In genomic region chr17:89737418-89737817, GRCm38 (mm10) we compare ENCODE assay signal across 24 mouse cellular contexts.
DNase-seq lines count a peak whose midpoint lies in the region; ATAC-seq and TF ChIP-seq lines count a peak whose summit lies in the region.
"Had no signal": no experiment of that assay in that cellular context is flagged by ENCODE, and none has a peak within 500 bp of the region (broad histone marks: within the 10 kb centered on the region; RNA-seq: fewer than 3 reads in every experiment).

No protein-coding gene starts in this region.

- H3K79me2 ChIP-seq in MEL (ENCODE audit: control insufficient read depth, insufficient read depth, low read length, poor library complexity), result no peaks in the 10 kb centered on the region

- no peak overlapping the region for H3K9ac ChIP-seq in forebrain, embryonic 12.5 days
- H3K9ac ChIP-seq in MEL (ENCODE audit: control insufficient read depth, low read depth, low read length, poor library complexity, severe bottlenecking), result no peak overlapping the region
- H3K9ac ChIP-seq in forebrain, postnatal 0 days, result no peak overlapping the region
- H3K9ac ChIP-seq: embryonic facial prominence, embryonic 12.5 days; heart, embryonic 12.5 days; limb, embryonic 13.5 days; liver, embryonic 12.5 days; neural tube, embryonic 15.5 days had no signal

- H3K9me3 ChIP-seq in forebrain, embryonic 12.5 days, result no peaks in the 10 kb centered on the region
- H3K9me3 ChIP-seq in forebrain, embryonic 10.5 days, result no peaks in the 10 kb centered on the region
- H3K9me3 ChIP-seq in MEL (replicated peaks; ENCODE audit: insufficient read depth, low read length), result no peaks in the 10 kb centered on the region
- H3K9me3 ChIP-seq in forebrain, postnatal 0 days (ENCODE audit: low read length), result no peaks in the 10 kb centered on the region
- H3K9me3 ChIP-seq: embryonic facial prominence, embryonic 12.5 days; heart, embryonic 12.5 days; limb, embryonic 13.5 days; liver, embryonic 12.5 days; neural tube, embryonic 15.5 days had no signal

- 84% methylated on average over 1 of the region's 1 CpGs for WGBS in forebrain, embryonic 12.5 days
- 98% methylated on average over 1 of the region's 1 CpGs for WGBS in forebrain, embryonic 10.5 days
- WGBS in forebrain, postnatal 0 days, result 84% methylated on average over 1 of the region's 1 CpGs

- no peak for TF ChIP-seq EP300 in MEL (IDR thresholded peaks at IDR 0.05; ENCODE audit: low read depth in 1 of 2, low read length in 2 of 2)

- H3K4me2 ChIP-seq in forebrain, embryonic 12.5 days, result no peak overlapping the region
- no peak overlapping the region for H3K4me2 ChIP-seq in forebrain, postnatal 0 days (ENCODE audit: low read depth)
- H3K4me2 ChIP-seq: embryonic facial prominence, embryonic 12.5 days; heart, embryonic 12.5 days; limb, embryonic 13.5 days; liver, embryonic 12.5 days; neural tube, embryonic 15.5 days had no signal

- no peak overlapping the region for H3K4me3 ChIP-seq in forebrain, embryonic 12.5 days (replicated peaks)
- H3K4me3 ChIP-seq in forebrain, embryonic 10.5 days, result no peak overlapping the region
- no peak overlapping the region for H3K4me3 ChIP-seq in layer of hippocampus, adult 2 months
- H3K4me3 ChIP-seq in MEL (ENCODE audit: control insufficient read depth in 1 of 2, insufficient read depth in 1 of 2, low read depth in 2 of 2, low read length in 2 of 2), result no peak overlapping the region
- H3K4me3 ChIP-seq in forebrain, postnatal 0 days (ENCODE audit: low read depth, low read length), result no peak overlapping the region
- H3K4me3 ChIP-seq: embryonic facial prominence, embryonic 12.5 days; erythroblast, embryonic 14.5 days; heart, embryonic 12.5 days; limb, embryonic 13.5 days; liver, embryonic 12.5 days; neural tube, embryonic 15.5 days had no signal

- H3K36me3 ChIP-seq in forebrain, embryonic 12.5 days (replicated peaks), result no peaks in the 10 kb centered on the region
- no peaks in the 10 kb centered on the region for H3K36me3 ChIP-seq in forebrain, embryonic 10.5 days (replicated peaks)
- H3K36me3 ChIP-seq in MEL (ENCODE audit: control insufficient read depth in 1 of 2, insufficient read depth in 2 of 2, low read length in 2 of 2), result no peaks in the 10 kb centered on the region
- no peaks in the 10 kb centered on the region for H3K36me3 ChIP-seq in forebrain, postnatal 0 days (ENCODE audit: insufficient read depth)
- H3K36me3 ChIP-seq: embryonic facial prominence, embryonic 12.5 days; heart, embryonic 12.5 days; limb, embryonic 13.5 days; liver, embryonic 12.5 days; neural tube, embryonic 15.5 days had no signal

- DNase-seq in forebrain, embryonic 10.5 days (ENCODE audit: extremely low spot score, low spot score), result no peak
- DNase-seq in layer of hippocampus, adult 2 months (ENCODE audit: low spot score in 2 of 2), result no peak
- no peak for DNase-seq in layer of hippocampus, postnatal 36 days
- no peak for DNase-seq in MEL (ENCODE audit: low read depth, low spot score)
- DNase-seq in forebrain, postnatal 0 days, result peak; percentile 20
- DNase-seq in lung, postnatal 25 days (ENCODE audit: low spot score), result no peak
- DNase-seq: adrenal gland, postnatal 25 days; cerebellum, adult 11-12 months; cerebellum, postnatal 25 days; heart, postnatal 10 days; kidney, adult 18-20 months; kidney, postnatal 10 days; lung, adult 2 months; lung, postnatal 36 days; thymus, adult 2 months; thymus, postnatal 4 days had no signal

- no peak for TF ChIP-seq RAD21 in MEL (IDR thresholded peaks at IDR 0.05; ENCODE audit: low read depth, low read length)

- H3K27me3 ChIP-seq in forebrain, embryonic 12.5 days, result no peaks in the 10 kb centered on the region
- no peaks in the 10 kb centered on the region for H3K27me3 ChIP-seq in forebrain, embryonic 10.5 days (ENCODE audit: poor library complexity, severe bottlenecking)
- no peaks in the 10 kb centered on the region for H3K27me3 ChIP-seq in MEL (ENCODE audit: control insufficient read depth in 1 of 2, insufficient read depth in 2 of 2, low read length in 2 of 2)
- H3K27me3 ChIP-seq in forebrain, postnatal 0 days (ENCODE audit: insufficient read depth, low read length), result no peaks in the 10 kb centered on the region
- H3K27me3 ChIP-seq: embryonic facial prominence, embryonic 12.5 days; heart, embryonic 12.5 days; limb, embryonic 13.5 days; liver, embryonic 12.5 days; neural tube, embryonic 15.5 days had no signal

- 0 out of 2 replicates have a peak, but pooled peaks have one; percentile 49 for ATAC-seq in forebrain, embryonic 12.5 days (ENCODE audit: low FRiP score)
- ATAC-seq in forebrain, postnatal 0 days, result no peak
- ATAC-seq: CD4-positive, CD25-positive, alpha-beta regulatory T cell, adult 4 months; liver, embryonic 12.5 days had no signal

- no peak overlapping the region for H3K27ac ChIP-seq in forebrain, embryonic 12.5 days
- no peak overlapping the region for H3K27ac ChIP-seq in forebrain, embryonic 10.5 days
- H3K27ac ChIP-seq in layer of hippocampus, adult 2 months, result no peak overlapping the region
- no peak overlapping the region for H3K27ac ChIP-seq in MEL (ENCODE audit: control insufficient read depth, low read depth, low read length)
- no peak overlapping the region for H3K27ac ChIP-seq in forebrain, postnatal 0 days (ENCODE audit: low read depth, low read length)
- H3K27ac ChIP-seq: embryonic facial prominence, embryonic 12.5 days; limb, embryonic 13.5 days; liver, embryonic 12.5 days; neural tube, embryonic 15.5 days had no signal

- no peaks in the 10 kb centered on the region for H3K4me1 ChIP-seq in forebrain, embryonic 12.5 days
- no peaks in the 10 kb centered on the region for H3K4me1 ChIP-seq in forebrain, embryonic 10.5 days
- no peaks in the 10 kb centered on the region for H3K4me1 ChIP-seq in MEL (ENCODE audit: control insufficient read depth in 1 of 2, insufficient read depth in 2 of 2, low read length in 2 of 2)
- no peaks in the 10 kb centered on the region for H3K4me1 ChIP-seq in forebrain, postnatal 0 days (ENCODE audit: insufficient read depth)
- H3K4me1 ChIP-seq: embryonic facial prominence, embryonic 12.5 days; heart, embryonic 12.5 days; limb, embryonic 13.5 days; liver, embryonic 12.5 days; neural tube, embryonic 15.5 days had no signal

- TF ChIP-seq CTCF in layer of hippocampus, adult 2 months (conservative IDR thresholded peaks at IDR 0.05), result peak; percentile 77
- peak in 1 of 3 experiments; percentile 3; a peak in 1 of 6 replicates for TF ChIP-seq CTCF in MEL (IDR thresholded peaks at IDR 0.05 in 2 of 3, conservative IDR thresholded peaks at IDR 0.05 in 1 of 3; ENCODE audit: control insufficient read depth in 1 of 3, insufficient read depth in 1 of 3, low read depth in 2 of 3, low read length in 3 of 3, poor library complexity in 1 of 3, severe bottlenecking in 1 of 3)
- TF ChIP-seq CTCF in forebrain, postnatal 0 days (IDR thresholded peaks at IDR 0.05; ENCODE audit: low read depth), result peak; percentile 55

- TF ChIP-seq POLR2A in MEL (IDR thresholded peaks at IDR 0.05; ENCODE audit: control insufficient read depth in 1 of 2, insufficient read depth in 1 of 2, low read depth in 1 of 2, low read length in 2 of 2, poor library complexity in 1 of 2), result no peak

TF ChIP-seq in MEL, 35 proteins besides CTCF, POLR2A, EP300 and RAD21:
- TF ChIP-seq MXI1 (IDR thresholded peaks at IDR 0.05; ENCODE audit: low read depth, low read length), result no peak
- TF ChIP-seq MYB (IDR thresholded peaks at IDR 0.05; ENCODE audit: low read depth, low read length), result no peak
- TF ChIP-seq MYC (IDR thresholded peaks at IDR 0.05; ENCODE audit: low read depth, low read length), result no peak
- no peak for TF ChIP-seq NRF1 (IDR thresholded peaks at IDR 0.05; ENCODE audit: insufficient read depth, low read depth, low read length, poor library complexity, severe bottlenecking)
- TF ChIP-seq ELF1 (IDR thresholded peaks at IDR 0.05; ENCODE audit: low read depth, low read length), result no peak
- 0 out of 2 replicates have a peak, but pooled peaks have one; percentile 7 for TF ChIP-seq SMC3 (IDR thresholded peaks at IDR 0.05; ENCODE audit: low read depth, low read length)
- no peak for TF ChIP-seq RCOR1 (IDR thresholded peaks at IDR 0.05; ENCODE audit: low read depth, low read length)
